Mouse (Mus musculus) ovary, adult 10 weeks (tissue): ENCODE data around the gene Olfr1245. TPM values are rescaled to one million over a fixed set of nuclear protein-coding genes. Genes with fewer than 3 reads are reported as not detected.

Experiments
- polyA plus RNA-seq: library from polyadenylated mRNA; stranded (reverse); fragments of 350-450 nt; fragmentation: Illumina TruSeq; extraction: RNeasy Lipid Tissue Mini Kit (QIAGEN cat#74804); gene quantifications from one replicate; pipeline ENCODE4 v1.2.3, GENCODE M21; 2014

Gene Olfr1245
- not detected for polyA plus RNA-seq

DNA sequence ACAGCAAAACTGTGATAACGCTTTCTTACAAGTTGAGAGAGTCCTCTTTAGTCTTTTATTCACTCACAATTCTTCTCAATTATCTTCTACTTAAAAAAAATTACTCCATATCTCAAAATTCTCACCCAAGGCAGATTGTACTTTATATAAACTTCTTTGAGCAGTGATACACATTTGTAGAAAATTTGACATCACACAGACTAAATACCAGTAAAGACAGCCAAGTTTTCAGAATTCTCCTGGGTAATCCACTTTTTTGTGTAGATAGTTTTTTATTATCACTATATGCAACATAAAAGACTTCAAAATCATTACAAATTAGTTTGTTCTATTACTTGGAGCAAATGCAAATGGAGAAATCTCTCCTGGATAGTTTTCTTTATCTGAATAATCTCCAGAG lies at the start of gene Olfr1245:
Olfr1245 (minus strand) TSS at position 101 of the 400 bp plus-strand sequence.

DNA sequence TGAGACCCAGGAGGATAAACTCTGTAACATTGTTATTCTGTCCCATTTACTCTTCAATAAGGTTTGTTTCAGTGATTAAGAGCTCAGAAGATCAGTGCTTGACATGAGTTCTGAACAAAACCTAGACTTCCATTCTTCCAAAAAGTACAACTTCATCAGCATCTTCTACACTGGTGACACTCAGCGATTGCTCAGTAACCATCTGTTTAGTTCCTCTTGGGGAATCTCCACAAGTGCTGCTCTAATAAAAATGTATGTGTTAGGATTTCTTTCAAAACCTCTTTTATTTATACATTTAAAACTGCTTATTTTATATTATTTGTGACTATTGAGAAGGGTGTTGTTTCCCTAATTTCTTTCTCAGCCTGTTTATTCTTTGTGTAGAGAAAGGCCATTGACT lies 39.9 kb upstream of the Olfr1245 start, which contains the start of gene Olfr1248:
Olfr1248 (minus strand) TSS at position 101 of the 400 bp plus-strand sequence.

DNA sequence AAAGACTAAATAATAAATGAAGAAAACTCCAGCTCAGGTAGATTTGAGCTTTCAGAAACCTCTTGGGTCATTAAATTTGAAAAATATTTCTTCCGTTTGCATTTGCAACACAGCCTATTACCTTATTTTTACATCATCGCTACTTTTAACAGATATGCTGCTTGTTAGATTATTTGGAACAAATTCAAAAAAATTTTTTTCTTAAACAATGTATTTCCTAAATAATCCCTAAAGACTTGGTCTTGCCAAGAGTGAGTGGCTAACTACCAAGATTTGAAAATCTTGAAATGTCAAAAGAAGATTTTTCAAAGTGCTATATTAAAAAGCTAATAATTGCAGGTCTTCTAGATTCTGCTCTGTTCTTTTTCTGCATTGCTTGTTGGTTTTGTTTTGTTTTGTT lies 35.8 kb upstream of the Olfr1245 start, which contains the start of gene Olfr1247:
Olfr1247 (minus strand) TSS at position 101 of the 400 bp plus-strand sequence.

DNA sequence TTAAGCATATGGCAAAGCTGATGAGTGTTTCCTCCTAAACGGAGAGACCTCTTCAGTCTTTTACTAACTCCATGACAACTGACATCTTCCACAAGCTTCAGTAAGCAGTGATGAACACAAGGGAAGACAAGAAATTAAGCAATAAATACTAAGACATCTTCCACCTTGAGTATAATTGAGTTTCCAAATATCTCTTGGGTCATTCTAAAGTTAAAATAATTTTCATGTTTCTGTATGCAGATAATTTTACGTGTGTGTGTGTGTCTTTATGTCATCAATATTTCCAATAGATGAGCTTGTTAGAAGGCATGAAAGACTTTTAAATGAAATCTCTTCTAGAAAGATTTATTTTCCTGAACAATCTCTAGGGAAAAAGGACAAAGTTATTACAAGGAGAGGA lies 14.8 kb upstream of the Olfr1245 start, which contains the start of gene Olfr1246:
Olfr1246 (minus strand) TSS at position 101 of the 400 bp plus-strand sequence.

DNA sequence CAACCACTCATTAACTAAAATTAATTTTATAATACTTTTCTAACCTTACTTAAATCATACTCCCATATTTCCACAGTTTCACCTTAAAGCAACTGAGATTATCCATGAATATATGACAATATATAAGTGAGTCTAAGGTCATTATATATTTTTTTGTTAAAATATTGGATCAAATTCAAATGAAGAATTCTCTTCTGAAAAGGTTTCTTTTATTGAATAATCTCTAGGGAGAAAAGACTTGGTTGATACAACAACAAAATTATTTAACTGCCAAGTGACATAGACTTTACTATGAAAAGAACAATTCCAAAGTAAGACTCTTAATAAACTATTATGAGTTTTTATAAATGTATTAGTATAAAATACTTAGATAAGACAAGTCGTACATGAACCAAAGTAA lies 46.9 kb downstream of the Olfr1245 start, which contains the start of gene Olfr1243:
Olfr1243 (minus strand) TSS at position 101 of the 400 bp plus-strand sequence.

Other genes with a start within 250 kb of the Olfr1245 start
- not detected for gene Olfr1232, start 248.8 kb downstream of the Olfr1245 start, polyA plus RNA-seq
- not detected for gene Olfr1233, start 236.0 kb downstream of the Olfr1245 start, polyA plus RNA-seq
- not detected for gene Olfr1234, start 213.6 kb downstream of the Olfr1245 start, polyA plus RNA-seq
- gene Olfr1238, start 168.8 kb downstream of the Olfr1245 start, polyA plus RNA-seq, result not detected
- not detected for gene Olfr1239, start 158.0 kb downstream of the Olfr1245 start, polyA plus RNA-seq
- not detected for gene Olfr1240, start 135.4 kb downstream of the Olfr1245 start, polyA plus RNA-seq
- gene Olfr1241, start 91.3 kb downstream of the Olfr1245 start, polyA plus RNA-seq, result not detected
- not detected for gene Olfr1242, start 80.1 kb downstream of the Olfr1245 start, polyA plus RNA-seq
- not detected for gene Olfr1243, start 47.0 kb downstream of the Olfr1245 start, polyA plus RNA-seq
- gene Olfr1246, start 14.7 kb upstream of the Olfr1245 start, polyA plus RNA-seq, result not detected
- gene Olfr1247, start 35.7 kb upstream of the Olfr1245 start, polyA plus RNA-seq, result not detected
- not detected for gene Olfr1248, start 39.8 kb upstream of the Olfr1245 start, polyA plus RNA-seq
- gene Olfr1249, start 56.5 kb upstream of the Olfr1245 start, polyA plus RNA-seq, result not detected
- not detected for gene Olfr1250, start 83.0 kb upstream of the Olfr1245 start, polyA plus RNA-seq
- gene Olfr1251, start 93.5 kb upstream of the Olfr1245 start, polyA plus RNA-seq, result 1.1 TPM
- gene Olfr1252, start 146.6 kb upstream of the Olfr1245 start, polyA plus RNA-seq, result not detected
- gene Olfr1253, start 178.6 kb upstream of the Olfr1245 start, polyA plus RNA-seq, result not detected
- not detected for gene Olfr1254, start 215.2 kb upstream of the Olfr1245 start, polyA plus RNA-seq
- not detected for gene Olfr1255, start 233.6 kb upstream of the Olfr1245 start, polyA plus RNA-seq